Mouse (Mus musculus): ENCODE measurements around the gene Atxn7l2. TPM values are rescaled to one million over a fixed set of nuclear protein-coding genes. Genes with fewer than 3 reads are reported as not detected.

The Atxn7l2 gene
- polyA plus RNA-seq, 1 experiment from 2014 or later = 24.3 TPM

DNA sequence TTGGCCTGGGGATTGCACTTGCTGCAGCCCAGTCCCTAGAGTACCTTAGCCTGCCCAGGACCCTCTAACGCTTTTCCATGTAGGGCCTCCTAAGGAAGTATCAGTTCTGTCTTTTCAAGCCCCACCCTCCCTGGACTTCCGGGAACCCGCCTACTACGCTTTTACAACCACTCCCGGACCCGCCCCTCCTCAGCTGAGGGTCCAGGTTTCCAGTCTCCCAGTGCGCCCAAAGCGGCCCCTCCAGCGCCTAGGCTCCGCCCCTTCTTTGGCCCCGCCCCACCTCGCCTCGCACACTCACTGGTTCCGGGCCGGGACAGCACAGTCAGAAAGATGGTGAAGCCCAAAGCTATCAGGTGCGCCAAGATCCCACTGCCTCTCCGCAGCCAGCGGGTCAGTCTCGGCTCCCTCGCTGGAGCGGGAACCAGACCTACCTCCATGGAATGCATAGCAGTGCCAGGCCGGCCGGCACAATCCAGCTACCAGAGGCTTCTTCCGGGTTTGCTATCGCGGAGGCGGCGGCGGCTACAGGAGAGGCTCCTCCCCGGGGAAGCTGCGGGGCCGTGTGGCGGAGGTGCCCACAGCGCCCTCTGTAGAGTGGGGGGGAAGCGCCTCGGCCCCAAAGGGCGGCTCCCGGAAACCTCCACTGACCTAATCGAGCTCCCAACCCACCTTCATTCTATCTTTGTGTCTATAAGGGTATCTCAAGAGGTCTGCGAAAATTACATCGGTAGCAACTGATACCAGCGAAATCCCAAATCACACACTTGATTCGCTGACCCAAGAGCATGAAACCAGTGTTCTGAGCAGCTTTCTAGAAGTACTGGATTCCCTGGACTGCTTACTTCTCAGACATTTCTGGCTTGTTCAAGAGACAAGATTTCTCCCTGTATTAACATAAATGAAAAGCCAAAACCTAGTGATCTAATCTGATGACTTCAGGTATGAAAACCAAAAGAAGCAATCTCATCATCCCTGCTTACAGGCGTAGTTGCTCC, 10.1 kb downstream of the Atxn7l2 start, which contains the start of gene Cyb561d1:
Gene Cyb561d1 (minus strand): TSS at position 884 of the 995 bp plus-strand sequence.
- Histone ChIP-seq H3K36me3 (ENCODE audit: control insufficient read depth, insufficient read depth, low read length) (peaks cover 2% of the 10 kb centered on the region; the same call in 1 of the 2 replicates), H3K27me3 (ENCODE audit: control insufficient read depth, insufficient read depth, low read length) (no peaks in the 10 kb centered on the region), H3K27ac (ENCODE audit: low read depth, low read length) (peak within 1 kb of the TSS; percentile 77), H3K9me3 (ENCODE audit: control insufficient read depth, low read length) (no peaks in the 10 kb centered on the region), H3K9ac (ENCODE audit: low read length) (peak within 1 kb of the TSS; percentile 56), H3K4me2 (ENCODE audit: low read depth, low read length, severe bottlenecking) (peak within 1 kb of the TSS; percentile 55), H3K4me1 (replicated peaks; ENCODE audit: control insufficient read depth, insufficient read depth, low read length) (peaks cover 12% of the 10 kb centered on the region), H3K4me3 (ENCODE audit: low read depth, low read length) (peak within 1 kb of the TSS; percentile 63)
- WGBS = 3% methylated on average over 44 of the region's 44 CpGs
- DNase-seq (ENCODE audit: low spot score) = peak; percentile 94
- ATAC-seq (replicated peaks; ENCODE audit: low FRiP score) = peak; percentile 95

DNA sequence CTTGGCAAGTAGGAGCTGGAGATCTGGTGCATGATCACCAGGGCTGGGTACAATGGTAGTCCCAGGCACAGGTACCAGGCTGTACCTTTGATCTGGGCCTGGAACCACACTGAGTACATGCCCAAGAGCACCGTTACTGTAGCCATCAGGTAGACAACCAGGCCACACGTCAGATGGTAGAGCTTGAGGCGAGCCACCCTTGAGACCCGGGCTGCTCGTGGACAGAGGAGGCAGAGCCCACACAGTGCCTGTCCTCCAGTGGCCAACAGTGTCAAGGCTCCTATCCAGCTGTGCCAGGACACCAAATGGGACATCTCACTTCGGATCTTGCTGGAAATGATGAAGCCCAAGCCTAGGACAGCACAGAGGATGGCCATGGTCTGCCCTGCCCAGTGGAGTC, 11.5 kb downstream of the Atxn7l2 start:
- H3K36me3 ChIP-seq (ENCODE audit: control insufficient read depth, insufficient read depth, low read length) = no peaks in the 10 kb centered on the region; the same call in none of the 2 replicates
- ATAC-seq (replicated peaks; ENCODE audit: low FRiP score) (no peak), DNase-seq (ENCODE audit: low spot score) (peak; percentile 46)
- no peaks in the 10 kb centered on the region for H3K9me3 ChIP-seq (ENCODE audit: control insufficient read depth, low read length)
- WGBS = 87% methylated on average over 6 of the region's 6 CpGs
- no peak overlapping the region for H3K27ac ChIP-seq (ENCODE audit: low read depth, low read length)
- H3K4me1 ChIP-seq (replicated peaks; ENCODE audit: control insufficient read depth, insufficient read depth, low read length) = peaks cover 12% of the 10 kb centered on the region
- no peak overlapping the region for H3K4me3 ChIP-seq (ENCODE audit: low read depth, low read length)
- no peaks in the 10 kb centered on the region for H3K27me3 ChIP-seq (ENCODE audit: control insufficient read depth, insufficient read depth, low read length)
- no peak overlapping the region for H3K4me2 ChIP-seq (ENCODE audit: low read depth, low read length, severe bottlenecking)
- no peak overlapping the region for H3K9ac ChIP-seq (ENCODE audit: low read length)

DNA sequence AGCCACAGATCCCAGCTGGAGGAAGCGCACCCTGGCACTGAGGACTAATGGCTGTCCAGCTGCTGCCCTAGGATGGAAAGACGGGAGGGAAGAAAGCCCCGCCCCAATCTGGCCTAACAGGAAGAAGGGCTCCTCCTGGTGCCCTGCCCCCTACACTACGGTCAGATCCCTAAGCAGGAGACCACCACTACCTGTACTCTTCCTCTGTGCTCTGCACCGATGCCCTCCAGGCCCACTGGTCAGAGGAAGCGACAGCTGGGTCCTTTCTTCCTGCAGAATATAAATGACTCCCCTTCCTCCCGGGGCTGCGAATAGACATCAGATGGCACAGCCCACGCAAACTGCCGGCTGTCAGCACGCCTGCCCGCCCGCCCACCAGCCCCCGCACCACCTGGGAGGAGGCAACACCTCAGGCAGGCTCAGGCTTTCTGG, 13.7 kb downstream of the Atxn7l2 start:
- H3K27me3 ChIP-seq (ENCODE audit: control insufficient read depth, insufficient read depth, low read length) = no peaks in the 10 kb centered on the region
- peaks cover 12% of the 10 kb centered on the region for H3K4me1 ChIP-seq (replicated peaks; ENCODE audit: control insufficient read depth, insufficient read depth, low read length)
- H3K9ac ChIP-seq (ENCODE audit: low read length) = peak overlapping the region; percentile 20
- no peak overlapping the region; the same call in 1 of the 2 replicates for H3K27ac ChIP-seq (ENCODE audit: low read depth, low read length)
- ATAC-seq (replicated peaks; ENCODE audit: low FRiP score) (0 out of 2 replicates have a peak, but pooled peaks have one; percentile 11), DNase-seq (ENCODE audit: low spot score) (peak; percentile 69)
- H3K4me3 ChIP-seq (ENCODE audit: low read depth, low read length) = no peak overlapping the region
- no peak overlapping the region for H3K4me2 ChIP-seq (ENCODE audit: low read depth, low read length, severe bottlenecking)
- 28% methylated on average over 14 of the region's 14 CpGs for WGBS
- H3K9me3 ChIP-seq (ENCODE audit: control insufficient read depth, low read length) = no peaks in the 10 kb centered on the region
- H3K36me3 ChIP-seq (ENCODE audit: control insufficient read depth, insufficient read depth, low read length) = no peaks in the 10 kb centered on the region; the same call in 1 of the 2 replicates

DNA sequence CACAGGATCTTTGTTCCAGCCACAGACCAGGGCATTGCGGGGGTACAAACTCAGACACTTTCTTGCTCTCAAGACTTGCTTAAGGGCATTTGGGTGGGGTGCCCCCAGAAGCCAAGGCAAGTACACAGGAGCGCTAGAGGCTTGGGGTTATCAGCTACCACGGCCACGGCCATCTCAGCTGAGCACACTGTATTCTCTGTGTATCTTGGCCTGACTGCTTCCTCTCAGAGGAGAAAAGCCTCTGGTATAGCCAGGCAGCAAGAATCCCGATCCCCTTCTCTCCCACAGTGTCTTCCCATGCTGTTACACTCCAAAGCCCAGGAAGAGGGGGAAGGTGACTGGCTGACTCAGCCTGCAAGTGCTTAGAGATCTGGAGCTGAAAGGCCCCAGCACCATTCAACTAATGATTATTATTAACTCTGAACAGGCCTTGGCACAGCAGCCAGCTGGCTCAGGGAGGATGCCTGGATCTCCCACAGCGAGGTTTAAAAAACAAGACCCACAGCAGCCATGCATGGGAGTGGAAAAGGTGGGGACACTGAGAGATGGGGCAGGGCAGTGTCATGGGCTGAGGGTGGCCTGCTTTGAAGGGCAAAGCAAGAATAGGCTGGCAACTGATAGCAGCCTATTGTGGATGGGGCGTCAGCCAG, 14.7 kb downstream of the Atxn7l2 start:
- Histone ChIP-seq H3K9me3 (ENCODE audit: control insufficient read depth, low read length) (no peaks in the 10 kb centered on the region), H3K4me1 (replicated peaks; ENCODE audit: control insufficient read depth, insufficient read depth, low read length) (peaks cover 9% of the 10 kb centered on the region), H3K4me3 (ENCODE audit: low read depth, low read length) (no peak overlapping the region), H3K27ac (ENCODE audit: low read depth, low read length) (peak overlapping the region; percentile 41; the same call in 1 of the 2 replicates), H3K4me2 (ENCODE audit: low read depth, low read length, severe bottlenecking) (no peak overlapping the region), H3K36me3 (ENCODE audit: control insufficient read depth, insufficient read depth, low read length) (no peaks in the 10 kb centered on the region; the same call in 1 of the 2 replicates), H3K27me3 (ENCODE audit: control insufficient read depth, insufficient read depth, low read length) (no peaks in the 10 kb centered on the region), H3K9ac (ENCODE audit: low read length) (no peak overlapping the region)
- ATAC-seq (replicated peaks; ENCODE audit: low FRiP score) = no peak
- peak; percentile 36 for DNase-seq (ENCODE audit: low spot score)
- WGBS = 78% methylated on average over 7 of the region's 7 CpGs

DNA sequence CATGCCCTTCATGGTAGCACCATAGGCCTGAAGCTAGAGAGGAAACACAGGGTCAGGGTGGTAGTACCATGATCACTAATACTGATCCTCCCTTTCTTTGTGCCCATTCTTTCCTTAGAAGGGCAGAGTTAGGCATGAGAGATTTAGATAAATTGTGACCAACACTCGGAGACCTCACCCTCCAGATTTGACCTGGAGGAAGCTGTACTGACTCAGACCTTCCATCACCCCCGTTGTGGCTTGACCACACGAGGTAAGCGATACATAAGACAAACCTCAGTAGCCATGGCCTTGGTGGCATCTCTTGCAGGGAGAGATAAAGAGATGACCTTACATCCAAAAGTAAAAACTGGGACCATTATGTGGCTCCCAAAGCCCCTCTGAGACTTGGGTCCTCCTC, 15.4 kb downstream of the Atxn7l2 start:
- ATAC-seq (replicated peaks; ENCODE audit: low FRiP score) = no peak
- Histone ChIP-seq H3K4me1 (replicated peaks; ENCODE audit: control insufficient read depth, insufficient read depth, low read length) (peaks cover 8% of the 10 kb centered on the region), H3K36me3 (ENCODE audit: control insufficient read depth, insufficient read depth, low read length) (no peaks in the 10 kb centered on the region; the same call in 1 of the 2 replicates), H3K27me3 (ENCODE audit: control insufficient read depth, insufficient read depth, low read length) (no peaks in the 10 kb centered on the region), H3K9me3 (ENCODE audit: control insufficient read depth, low read length) (no peaks in the 10 kb centered on the region), H3K4me2 (ENCODE audit: low read depth, low read length, severe bottlenecking) (no peak overlapping the region), H3K4me3 (ENCODE audit: low read depth, low read length) (no peak overlapping the region), H3K9ac (ENCODE audit: low read length) (no peak overlapping the region), H3K27ac (ENCODE audit: low read depth, low read length) (no peak overlapping the region)
- WGBS = 88% methylated on average over 4 of the region's 4 CpGs
- no peak for DNase-seq (ENCODE audit: low spot score)

DNA sequence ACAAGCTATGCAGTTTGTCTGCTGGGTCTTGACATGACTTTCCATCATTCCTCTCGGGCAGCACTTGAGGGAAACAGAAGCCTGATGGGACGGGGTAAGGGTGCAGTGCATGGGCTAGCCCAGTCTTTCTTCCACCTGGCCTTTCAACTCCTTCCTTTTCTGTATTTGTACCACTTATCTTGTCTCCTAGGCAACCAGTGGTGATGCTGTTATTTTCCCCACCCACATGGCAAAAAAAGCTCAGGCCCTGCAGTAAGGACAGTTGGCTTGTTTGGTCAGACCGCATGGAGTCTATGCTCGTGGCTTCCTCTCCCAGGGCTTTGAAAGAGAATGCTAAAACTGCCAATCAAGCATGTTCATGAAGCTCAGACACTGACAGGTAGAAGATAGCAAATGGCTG, 17.0 kb downstream of the Atxn7l2 start:
- no peak overlapping the region for H3K9ac ChIP-seq (ENCODE audit: low read length)
- no peak for ATAC-seq (replicated peaks; ENCODE audit: low FRiP score)
- H3K27me3 ChIP-seq (ENCODE audit: control insufficient read depth, insufficient read depth, low read length) = no peaks in the 10 kb centered on the region
- no peak overlapping the region for H3K4me3 ChIP-seq (ENCODE audit: low read depth, low read length)
- H3K9me3 ChIP-seq (ENCODE audit: control insufficient read depth, low read length) = no peaks in the 10 kb centered on the region
- H3K36me3 ChIP-seq (ENCODE audit: control insufficient read depth, insufficient read depth, low read length) = no peaks in the 10 kb centered on the region; the same call in 1 of the 2 replicates
- WGBS = 90% methylated on average over 4 of the region's 4 CpGs
- H3K4me1 ChIP-seq (replicated peaks; ENCODE audit: control insufficient read depth, insufficient read depth, low read length) = peaks cover 4% of the 10 kb centered on the region; the same call in 1 of the 2 replicates
- H3K27ac ChIP-seq (ENCODE audit: low read depth, low read length) = no peak overlapping the region
- peak; percentile 35 for DNase-seq (ENCODE audit: low spot score)
- no peak overlapping the region for H3K4me2 ChIP-seq (ENCODE audit: low read depth, low read length, severe bottlenecking)

DNA sequence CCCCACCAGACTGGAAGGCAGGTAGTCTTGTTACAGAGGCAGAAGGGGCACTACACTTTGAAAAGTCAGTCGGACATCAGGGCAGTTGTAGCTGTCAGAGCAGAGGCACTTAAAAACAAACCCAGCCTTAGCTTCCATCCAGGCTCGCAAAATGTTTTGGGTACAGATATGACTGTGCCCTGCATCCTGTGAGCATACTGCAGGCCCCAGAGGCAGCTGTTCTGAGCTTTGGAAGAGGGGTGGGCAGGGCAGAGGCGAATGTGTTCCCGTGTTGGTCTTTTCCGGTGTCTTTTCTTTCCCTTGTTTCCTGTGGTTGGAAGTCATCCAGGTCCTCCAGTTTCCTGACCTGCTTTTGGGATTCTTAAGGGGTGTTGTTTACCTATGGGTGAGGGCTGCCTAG, 20.8 kb downstream of the Atxn7l2 start:
- Histone ChIP-seq H3K9ac (ENCODE audit: low read length) (no peak overlapping the region), H3K9me3 (ENCODE audit: control insufficient read depth, low read length) (no peaks in the 10 kb centered on the region), H3K4me2 (ENCODE audit: low read depth, low read length, severe bottlenecking) (no peak overlapping the region), H3K36me3 (ENCODE audit: control insufficient read depth, insufficient read depth, low read length) (no peaks in the 10 kb centered on the region), H3K27me3 (ENCODE audit: control insufficient read depth, insufficient read depth, low read length) (no peaks in the 10 kb centered on the region), H3K4me1 (replicated peaks; ENCODE audit: control insufficient read depth, insufficient read depth, low read length) (peaks cover 4% of the 10 kb centered on the region; the same call in 1 of the 2 replicates), H3K27ac (ENCODE audit: low read depth, low read length) (no peak overlapping the region), H3K4me3 (ENCODE audit: low read depth, low read length) (no peak overlapping the region)
- 84% methylated on average over 5 of the region's 5 CpGs for WGBS
- DNase-seq (ENCODE audit: low spot score) = peak; percentile 42
- ATAC-seq (replicated peaks; ENCODE audit: low FRiP score) = no peak

DNA sequence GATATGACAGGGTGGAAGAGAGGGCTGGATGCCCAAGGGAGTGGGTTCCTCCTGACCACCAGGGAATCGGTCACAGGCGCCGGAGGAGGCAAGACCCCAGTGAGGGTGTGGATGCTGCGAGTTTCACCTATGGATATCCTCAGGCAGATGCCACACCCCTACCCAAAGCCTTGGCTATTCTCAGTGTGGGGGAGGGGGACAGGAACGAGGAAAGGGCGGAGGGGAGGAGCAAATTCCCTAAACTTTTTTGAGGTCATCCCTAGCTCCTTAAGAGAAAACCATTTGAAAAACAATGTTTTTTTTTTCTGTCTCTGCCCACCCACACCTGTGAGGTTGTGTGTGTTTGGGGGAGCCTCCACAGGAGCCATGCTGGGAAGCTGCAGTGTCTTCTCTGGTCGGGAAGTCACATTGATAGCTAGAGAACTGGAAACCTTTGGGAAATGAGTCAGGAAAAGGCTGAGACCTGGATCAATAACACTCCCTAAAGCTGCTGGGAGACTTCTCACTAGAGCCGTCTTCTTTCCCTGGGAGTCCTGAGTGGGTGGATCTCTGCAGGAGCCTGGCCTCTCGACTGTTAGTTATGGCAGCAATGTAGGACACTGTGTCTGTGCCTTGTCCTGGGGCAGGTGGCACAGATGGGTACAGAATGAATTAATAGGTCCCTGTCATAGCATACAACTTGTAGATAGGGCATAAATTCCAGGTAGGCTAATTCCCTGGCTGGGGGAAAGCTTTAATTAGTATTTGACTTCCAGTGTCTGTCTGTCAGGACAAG, 21.8 kb downstream of the Atxn7l2 start:
- Histone ChIP-seq H3K36me3 (ENCODE audit: control insufficient read depth, insufficient read depth, low read length) (no peaks in the 10 kb centered on the region), H3K4me3 (ENCODE audit: low read depth, low read length) (no peak overlapping the region), H3K4me2 (ENCODE audit: low read depth, low read length, severe bottlenecking) (no peak overlapping the region), H3K9me3 (ENCODE audit: control insufficient read depth, low read length) (no peaks in the 10 kb centered on the region), H3K4me1 (replicated peaks; ENCODE audit: control insufficient read depth, insufficient read depth, low read length) (peaks cover 4% of the 10 kb centered on the region; the same call in 1 of the 2 replicates), H3K27ac (ENCODE audit: low read depth, low read length) (no peak overlapping the region), H3K27me3 (ENCODE audit: control insufficient read depth, insufficient read depth, low read length) (0 out of 2 replicates have a peak, but pooled peaks cover 3% of the 10 kb centered on the region), H3K9ac (ENCODE audit: low read length) (no peak overlapping the region)
- ATAC-seq (replicated peaks; ENCODE audit: low FRiP score) = no peak
- peak; percentile 33 for DNase-seq (ENCODE audit: low spot score)
- 75% methylated on average over 8 of the region's 9 CpGs for WGBS

Data from forebrain, embryonic 11.5 days (tissue).